Comparison of ENCODE assay signal across 8 mouse cellular contexts in the genomic region with DNA sequence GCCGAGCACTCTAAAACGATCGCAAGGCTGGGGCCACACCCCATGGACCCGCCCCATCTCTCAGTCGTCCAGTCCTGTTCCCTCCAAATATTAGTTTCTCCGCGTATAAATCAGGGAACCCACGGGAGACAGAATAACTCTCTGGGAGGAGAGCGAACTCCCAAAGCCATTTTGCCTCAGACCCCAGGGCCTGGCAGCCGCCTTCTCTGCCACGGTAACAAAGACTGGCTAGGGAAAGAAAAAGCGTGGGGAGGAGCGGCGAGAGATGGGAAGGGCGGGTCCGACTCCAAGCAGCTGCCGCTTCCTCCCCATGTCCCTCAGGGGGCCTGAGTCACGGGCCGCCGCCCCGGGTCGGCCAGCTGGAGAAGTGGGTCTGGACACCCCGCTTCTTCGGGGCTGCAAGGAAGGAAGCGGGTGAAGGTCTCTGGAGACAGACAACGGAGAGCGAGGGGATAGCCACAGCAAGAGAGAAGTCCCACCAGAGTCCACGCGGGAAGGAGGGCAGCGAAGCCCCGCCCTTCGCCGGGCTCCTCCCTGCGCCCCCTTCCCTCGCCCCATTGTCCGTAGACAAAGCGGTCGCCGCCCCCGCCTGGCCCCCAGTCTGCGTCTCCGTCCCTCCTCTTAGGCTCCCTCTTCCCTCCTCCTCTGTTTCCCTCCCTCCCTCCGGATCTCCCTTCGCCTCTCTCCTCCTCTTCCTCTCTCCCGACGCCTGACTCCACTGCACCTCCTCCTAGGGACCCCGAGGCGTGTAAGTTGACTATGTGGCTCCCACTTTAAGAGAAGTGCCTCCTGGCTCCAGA. TPM values are rescaled to one million over a fixed set of nuclear protein-coding genes. Genes with fewer than 3 reads are reported as not detected.
DNase-seq lines count a peak whose midpoint lies in the region; ATAC-seq and TF ChIP-seq lines count a peak whose summit lies in the region.

Ppp1r18 (plus strand) TSS at position 113 of the 800 bp plus-strand sequence.

- peak within 1 kb of the TSS; percentile 56 for H3K4me2 ChIP-seq in forebrain, postnatal 0 days (ENCODE audit: low read depth)
- H3K4me2 ChIP-seq in hindbrain, embryonic 12.5 days (replicated peaks): peak within 1 kb of the TSS; percentile 99
- H3K4me2 ChIP-seq in myocyte (ENCODE audit: low read depth): peak within 1 kb of the TSS; percentile 99

- peak within 1 kb of the TSS; percentile 83 for H3K27ac ChIP-seq in forebrain, postnatal 0 days (ENCODE audit: low read depth, low read length)
- H3K27ac ChIP-seq in hindbrain, embryonic 12.5 days: peak within 1 kb of the TSS; percentile 94
- peak within 1 kb of the TSS; percentile 65 for H3K27ac ChIP-seq in liver, adult 2 months (replicated peaks; ENCODE audit: insufficient read depth, low read depth, low read length)

- peak within 1 kb of the TSS; percentile 61 for H3K9ac ChIP-seq in forebrain, postnatal 0 days
- peak within 1 kb of the TSS; percentile 85 for H3K9ac ChIP-seq in hindbrain, embryonic 12.5 days
- peak within 1 kb of the TSS; percentile 78 for H3K9ac ChIP-seq in liver, adult 2 months (ENCODE audit: low read depth, low read length)

- H3K79me2 ChIP-seq in liver, adult 2 months (ENCODE audit: control insufficient read depth, insufficient read depth, low read length): no peaks in the 10 kb centered on the region
- peaks cover 42% of the 10 kb centered on the region for H3K79me2 ChIP-seq in myocyte (ENCODE audit: control insufficient read depth, insufficient read depth)

- under 1% methylated on average over 43 of the region's 48 CpGs for WGBS in forebrain, postnatal 0 days
- under 1% methylated on average over 37 of the region's 48 CpGs for WGBS in hindbrain, embryonic 12.5 days
- WGBS in liver, adult 2 months: 3% methylated on average over 48 of the region's 48 CpGs

- peak; percentile 36 for ATAC-seq in forebrain, postnatal 0 days
- peak; percentile 68 for ATAC-seq in hindbrain, embryonic 12.5 days (ENCODE audit: low FRiP score)

- H3K36me3 ChIP-seq in forebrain, postnatal 0 days (ENCODE audit: insufficient read depth): no peaks in the 10 kb centered on the region
- H3K36me3 ChIP-seq in hindbrain, embryonic 12.5 days: peaks cover 4% of the 10 kb centered on the region; the same call in 1 of the 2 replicates
- no peaks in the 10 kb centered on the region for H3K36me3 ChIP-seq in liver, adult 2 months (ENCODE audit: control insufficient read depth, insufficient read depth, low read length)
- H3K36me3 ChIP-seq in myocyte (ENCODE audit: control insufficient read depth, insufficient read depth): no peaks in the 10 kb centered on the region

- DNase-seq in cerebellum, postnatal 10 days: peak; percentile 85 to 92
- DNase-seq in cerebellum, postnatal 36 days: no peak
- peak; percentile 75 to 85 for DNase-seq in adrenal gland, postnatal 36 days
- DNase-seq in forebrain, postnatal 0 days: peak; percentile 80
- DNase-seq in liver, adult 2 months (ENCODE audit: extremely low read depth, low read depth, low spot score): no peak
- DNase-seq in testis, postnatal 14 days (ENCODE audit: low spot score): peak; percentile 80

- no peaks in the 10 kb centered on the region for H3K9me3 ChIP-seq in forebrain, postnatal 0 days (ENCODE audit: low read length)
- H3K9me3 ChIP-seq in hindbrain, embryonic 12.5 days (replicated peaks): no peaks in the 10 kb centered on the region

- TF ChIP-seq POLR2A in liver, adult 2 months (IDR thresholded peaks at IDR 0.05; ENCODE audit: extremely low read depth, insufficient read depth, low read length): no peak
- peak; percentile 60 for TF ChIP-seq POLR2A in myocyte (IDR thresholded peaks at IDR 0.05; ENCODE audit: insufficient read length, low read depth)

- H3K27me3 ChIP-seq in forebrain, postnatal 0 days (ENCODE audit: insufficient read depth, low read length): no peaks in the 10 kb centered on the region
- H3K27me3 ChIP-seq in hindbrain, embryonic 12.5 days: no peaks in the 10 kb centered on the region
- H3K27me3 ChIP-seq in liver, adult 2 months (ENCODE audit: control insufficient read depth, insufficient read depth, low read length): peaks cover 6% of the 10 kb centered on the region; the same call in 1 of the 2 replicates
- no peaks in the 10 kb centered on the region for H3K27me3 ChIP-seq in myocyte (ENCODE audit: control insufficient read depth, insufficient read depth, insufficient read length)

- H3K4me1 ChIP-seq in forebrain, postnatal 0 days (ENCODE audit: insufficient read depth): peaks cover 29% of the 10 kb centered on the region
- peaks cover 52% of the 10 kb centered on the region for H3K4me1 ChIP-seq in hindbrain, embryonic 12.5 days
- peaks cover 6% of the 10 kb centered on the region for H3K4me1 ChIP-seq in liver, adult 2 months (ENCODE audit: control insufficient read depth, insufficient read depth, low read length)

- peak within 1 kb of the TSS; percentile 70 for H3K4me3 ChIP-seq in forebrain, postnatal 0 days (ENCODE audit: low read depth, low read length)
- peak within 1 kb of the TSS; percentile 75 for H3K4me3 ChIP-seq in hindbrain, embryonic 12.5 days
- peak within 1 kb of the TSS; percentile 77 for H3K4me3 ChIP-seq in liver, adult 2 months (ENCODE audit: insufficient read depth, low read depth, low read length)
- H3K4me3 ChIP-seq in myocyte: peak within 1 kb of the TSS; percentile 90

- no peak for TF ChIP-seq CTCF in forebrain, postnatal 0 days (IDR thresholded peaks at IDR 0.05; ENCODE audit: low read depth)
- TF ChIP-seq CTCF in liver, adult 2 months (IDR thresholded peaks at IDR 0.05; ENCODE audit: low read depth, low read length): no peak

- peak within 1 kb of the TSS; percentile 64 for H3ac ChIP-seq in myocyte (ENCODE audit: control insufficient read depth, insufficient read length)

TF ChIP-seq in myocyte, 11 proteins besides CTCF, POLR2A, EP300 and RAD21:
- peak; percentile 44 for TF ChIP-seq TCF3 (IDR thresholded peaks at IDR 0.05; ENCODE audit: insufficient read length, low read depth)
- TF ChIP-seq MYOG (IDR thresholded peaks at IDR 0.05; ENCODE audit: control insufficient read depth in 1 of 3, insufficient read depth in 1 of 3, insufficient read length in 2 of 3, low read depth in 2 of 3): peak; percentile 25 to 93 (median 57)
- TF ChIP-seq TCF12 (IDR thresholded peaks at IDR 0.05; ENCODE audit: insufficient read depth, poor library complexity, severe bottlenecking): no peak
- TF ChIP-seq MYOD1 (IDR thresholded peaks at IDR 0.05; ENCODE audit: control insufficient read depth in 1 of 3, insufficient read length in 2 of 3, low read depth in 2 of 3): peak in 2 of 3 experiments; percentile 75 to 90
- TF ChIP-seq POLR2AphosphoS2 (IDR thresholded peaks at IDR 0.05; ENCODE audit: insufficient read length, low read depth): peak; percentile 66
- TF ChIP-seq E2F4 (IDR thresholded peaks at IDR 0.05; ENCODE audit: insufficient read depth): no peak
- no peak for TF ChIP-seq USF1 (IDR thresholded peaks at IDR 0.05; ENCODE audit: low read depth)
- TF ChIP-seq MAX (IDR thresholded peaks at IDR 0.05; ENCODE audit: low read depth): no peak
- TF ChIP-seq REST (IDR thresholded peaks at IDR 0.05; ENCODE audit: insufficient read depth, insufficient read length): no peak

RNA-seq across cellular contexts. Expression of gene Ppp1r18, which starts in this region (rescaled TPM):
- total RNA-seq in adrenal gland, postnatal 36 days (2021): 10 to 100 TPM; 26.1 to 35.1 TPM
- total RNA-seq in forebrain, postnatal 0 days (2014; rRNA removed): 29.5 and 38.9 TPM in 2 replicates
- polyA plus RNA-seq in forebrain, postnatal 0 days (2015; fragmentation: Nextera tagmentation; extraction: Ambion mirVana): 22.3 and 23.3 TPM in 2 replicates
- 31.5 and 32.3 TPM in 2 replicates for polyA plus RNA-seq in hindbrain, embryonic 12.5 days (2016; fragmentation: Nextera tagmentation; extraction: Ambion mirVana)
- total RNA-seq in liver, adult 2 months (2014; rRNA removed): 2.0 and 3.8 TPM in 2 replicates
- polyA plus RNA-seq in liver, adult 2 months (2012; rRNA removed): 4.7 and 5.5 TPM in 2 replicates
- polyA plus RNA-seq in myocyte (2012; fragmentation: generic; extraction: Trizol): 46.2 TPM

Comparison
In these comparisons a context has a peak if more than half of its experiments do, and no peak if none do; other contexts are left out.
1. DNase-seq: peak in cerebellum, postnatal 10 days (2 of 2), adrenal gland, postnatal 36 days (2 of 2), forebrain, postnatal 0 days (single experiment) and testis, postnatal 14 days (single experiment); none in cerebellum, postnatal 36 days (0 of 2) and liver, adult 2 months (single experiment).
2. Peak in every context shown above with its lines, with median percentiles within 50 percentile points of each other: H3K27ac ChIP-seq, H3K4me2 ChIP-seq, H3K4me3 ChIP-seq and H3K9ac ChIP-seq.